Mouse (Mus musculus): Measurements from ENCODE around the gene Fmnl2.

GRCm38 (mm10) chr2:53178966-53179365, 321.3 kb downstream of the Fmnl2 start:
- no peak for TF ChIP-seq CTCF (IDR thresholded peaks at IDR 0.05; ENCODE audit: low read depth)
- TF ChIP-seq EP300 (optimal IDR thresholded peaks at IDR 0.05) = no peak
